Mouse (Mus musculus) neural tube, embryonic 13.5 days (tissue): ENCODE data around the gene Ihh. TPM values are rescaled to one million over a fixed set of nuclear protein-coding genes. Genes with fewer than 3 reads are reported as not detected.

ENCODE experiments used
- ATAC-seq: fragments of 200-750 bp; cut with Nextera tagmentation; 2 replicates; pipeline ENCODE4 v1.8.0; 2017; ENCODE audit warnings: low read depth, mild to moderate bottlenecking, moderate TSS enrichment, moderate library complexity
- H3K27ac ChIP-seq: fragments of 300-500 bp; sonication (generic); replicated peaks from 2 replicates; pipeline ENCODE4 v1.5.1; 2015; ENCODE audit warnings: moderate library complexity, mild to moderate bottlenecking, inconsistent platforms
- H3K27me3 ChIP-seq: fragments of 300-500 bp; sonication (generic); 2 replicates; pipeline ENCODE4 v1.6.1; 2015; ENCODE audit warnings: mild to moderate bottlenecking, inconsistent platforms
- H3K36me3 ChIP-seq: fragments of 300-500 bp; sonication (generic); 2 replicates; pipeline ENCODE4 v1.6.1; 2015; ENCODE audit warnings: mild to moderate bottlenecking, inconsistent platforms
- H3K4me1 ChIP-seq: fragments of 300-500 bp; sonication (generic); replicated peaks from 2 replicates; pipeline ENCODE4 v1.6.1; 2015; ENCODE audit warnings: inconsistent platforms
- H3K4me2 ChIP-seq: fragments of 300-500 bp; sonication (generic); 2 replicates; pipeline ENCODE4 v1.6.1; 2015; ENCODE audit warnings: inconsistent platforms, mild to moderate bottlenecking, moderate library complexity
- H3K4me3 ChIP-seq: fragments of 300-500 bp; sonication (generic); 2 replicates; pipeline ENCODE4 v1.5.1; 2015; ENCODE audit warnings: mild to moderate bottlenecking, inconsistent platforms
- H3K9ac ChIP-seq: fragments of 300-500 bp; sonication (generic); 2 replicates; pipeline ENCODE4 v1.6.1; 2015; ENCODE audit warnings: moderate library complexity, mild to moderate bottlenecking, inconsistent platforms
- H3K9me3 ChIP-seq: fragments of 300-500 bp; sonication (generic); 2 replicates; pipeline ENCODE4 v1.6.1; 2016; ENCODE audit warnings: inconsistent platforms
- WGBS: fragments of 180-500 bp; shearing (Covaris S2); methylation state at CpG from one replicate; pipeline ENCODE4 v1.1.7; 2015; 5-methylcytosine and 5-hydroxymethylcytosine counted together
- polyA plus RNA-seq: library from polyadenylated mRNA; unstranded; fragments of >200 nt; fragmentation: Nextera tagmentation; extraction: Ambion mirVana; gene quantifications from 2 replicates; pipeline ENCODE4 v1.2.1, GENCODE M21; 2015

Ihh gene
- 0.26 and 0.29 TPM in 2 replicates for polyA plus RNA-seq

DNA sequence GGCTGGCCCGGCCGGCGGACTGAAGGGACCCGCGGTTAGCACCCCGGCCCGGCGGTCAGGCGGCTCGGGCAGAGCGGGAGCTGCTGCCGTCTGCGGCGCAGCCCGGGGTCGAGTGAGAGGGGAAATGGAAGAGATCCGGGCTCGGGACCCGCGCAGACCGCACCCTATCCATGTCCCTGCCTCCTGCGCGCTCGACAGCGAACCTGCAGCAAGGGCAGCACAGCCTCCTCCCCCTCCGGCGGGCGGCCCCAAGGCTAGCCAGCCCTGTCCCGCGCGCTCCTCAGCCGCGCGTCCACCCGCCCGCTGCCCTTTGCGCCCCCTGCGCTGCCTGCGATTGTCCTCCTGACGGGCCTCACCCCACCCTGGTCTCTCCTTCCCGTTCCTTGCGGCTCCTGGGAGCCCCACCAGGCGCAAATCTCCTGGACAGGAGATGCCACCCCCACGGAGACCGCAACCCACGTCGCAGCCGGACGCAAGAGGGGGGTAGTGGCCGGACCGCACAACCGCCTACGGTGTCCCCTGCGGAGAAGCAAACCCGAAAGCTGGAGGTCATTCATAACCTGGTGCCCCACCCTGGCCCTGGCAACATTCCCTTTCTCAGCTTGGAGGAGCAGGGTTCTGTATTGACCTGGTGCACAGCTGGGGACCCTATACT lies at the start of gene Ihh:
Gene Ihh (minus strand): TSS at position 117 of the 655 bp plus-strand sequence.
- Histone ChIP-seq H3K9ac (peak within 1 kb of the TSS; percentile 46; the same call in 1 of the 2 replicates), H3K27me3 (peaks cover 95% of the 10 kb centered on the region), H3K4me2 (peak within 1 kb of the TSS; percentile 57), H3K9me3 (no peaks in the 10 kb centered on the region), H3K4me3 (peak within 1 kb of the TSS; percentile 31), H3K27ac (no peak within 1 kb of the TSS), H3K36me3 (no peaks in the 10 kb centered on the region), H3K4me1 (peaks cover 42% of the 10 kb centered on the region)
- no peak for ATAC-seq
- WGBS: 1% methylated on average over 54 of the region's 55 CpGs

DNA sequence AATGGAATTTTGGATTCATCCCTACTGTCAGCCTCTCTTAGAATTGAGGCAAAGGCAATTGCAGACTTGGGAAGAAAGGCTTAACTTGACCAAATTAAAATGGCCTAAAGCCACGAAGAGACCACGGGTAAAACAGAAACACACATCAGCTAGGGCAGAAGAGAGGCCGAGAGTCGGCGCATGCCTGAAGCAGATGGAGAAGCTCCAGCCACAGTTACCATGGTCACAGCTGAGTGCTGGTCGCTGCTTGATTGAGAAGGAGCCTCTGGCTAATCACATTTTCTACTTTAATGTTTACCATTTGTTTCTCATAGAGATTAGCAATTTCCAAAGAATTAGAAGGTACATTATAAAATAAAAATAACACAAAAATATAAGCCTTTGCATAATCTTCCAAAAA lies 49.7 kb upstream of the Ihh start:
- WGBS: 59% methylated on average over 6 of the region's 6 CpGs
- ATAC-seq: no peak
- H3K4me3 ChIP-seq: no peak overlapping the region

DNA sequence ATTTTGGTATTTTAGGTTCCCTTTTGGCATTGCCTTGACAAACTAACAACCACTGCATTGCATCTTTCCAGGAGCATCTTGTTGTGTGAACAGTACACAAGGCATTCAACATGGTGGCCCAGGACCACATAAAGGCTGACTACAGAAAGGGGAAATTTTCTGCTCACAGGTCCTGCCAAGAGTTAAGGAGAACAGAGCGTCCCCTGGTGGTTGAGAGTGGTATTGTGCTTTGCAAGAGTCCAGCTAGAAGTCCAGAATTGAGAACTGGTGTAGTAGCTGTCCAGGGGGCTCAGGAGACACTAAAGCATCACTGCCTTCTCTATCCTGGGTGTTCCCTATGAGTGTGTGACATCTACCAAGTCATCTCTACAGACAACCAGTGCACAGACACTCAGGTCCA lies 49.0 kb upstream of the Ihh start:
- WGBS: 0% methylated on average over 1 of the region's 1 CpGs

More for the DNA sequence above, 49.7 kb upstream of the Ihh start:
- H3K27ac ChIP-seq: no peak overlapping the region
- H3K27me3 ChIP-seq: no peaks in the 10 kb centered on the region
- H3K9ac ChIP-seq: no peak overlapping the region
- no peaks in the 10 kb centered on the region for H3K9me3 ChIP-seq
- H3K36me3 ChIP-seq: no peaks in the 10 kb centered on the region
- H3K4me1 ChIP-seq: no peaks in the 10 kb centered on the region
- H3K4me2 ChIP-seq: no peak overlapping the region

GRCm38 (mm10) chr1:74999173-74999572 lies 47.7 kb upstream of the Ihh start:
- Histone ChIP-seq H3K9ac (no peak overlapping the region), H3K9me3 (no peaks in the 10 kb centered on the region), H3K4me3 (no peak overlapping the region), H3K4me2 (no peak overlapping the region), H3K36me3 (no peaks in the 10 kb centered on the region), H3K27ac (no peak overlapping the region), H3K4me1 (no peaks in the 10 kb centered on the region), H3K27me3 (no peaks in the 10 kb centered on the region)
- WGBS: 95% methylated on average over 5 of the region's 5 CpGs
- ATAC-seq: no peak

More for the DNA sequence above, 49.0 kb upstream of the Ihh start:
- no peak for ATAC-seq
- H3K9me3 ChIP-seq: no peaks in the 10 kb centered on the region
- H3K36me3 ChIP-seq: no peaks in the 10 kb centered on the region
- no peaks in the 10 kb centered on the region for H3K4me1 ChIP-seq
- no peak overlapping the region for H3K4me2 ChIP-seq
- no peak overlapping the region for H3K27ac ChIP-seq
- no peaks in the 10 kb centered on the region for H3K27me3 ChIP-seq
- H3K9ac ChIP-seq: no peak overlapping the region
- no peak overlapping the region for H3K4me3 ChIP-seq

DNA sequence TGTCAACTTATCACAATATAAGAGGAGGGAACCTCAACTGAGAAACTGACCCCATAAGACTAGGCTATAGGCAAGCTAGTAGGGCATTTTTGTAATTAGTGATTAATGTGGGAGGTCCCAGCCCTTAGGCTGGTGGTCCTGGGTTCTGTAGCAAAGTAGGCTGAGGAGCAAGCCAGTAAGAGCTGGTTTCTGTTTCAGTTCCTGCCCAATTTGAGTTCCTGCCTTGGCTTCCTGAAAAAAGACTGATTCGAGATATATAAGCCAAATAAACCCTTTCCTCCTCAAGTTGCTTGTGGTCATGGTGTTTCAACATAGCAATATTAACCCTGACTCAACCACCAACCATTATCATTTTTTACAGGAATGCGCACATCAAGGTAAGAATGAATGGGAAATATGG lies 45.8 kb upstream of the Ihh start:
- H3K27ac ChIP-seq: no peak overlapping the region
- H3K27me3 ChIP-seq: no peaks in the 10 kb centered on the region
- WGBS: 92% methylated on average over 2 of the region's 2 CpGs
- H3K4me1 ChIP-seq: no peaks in the 10 kb centered on the region
- H3K36me3 ChIP-seq: no peaks in the 10 kb centered on the region
- H3K4me3 ChIP-seq: no peak overlapping the region
- no peak overlapping the region for H3K9ac ChIP-seq
- no peak for ATAC-seq
- no peak overlapping the region for H3K4me2 ChIP-seq
- no peaks in the 10 kb centered on the region for H3K9me3 ChIP-seq

GRCm38 (mm10) chr1:74977001-74977400 lies 25.5 kb upstream of the Ihh start:
- WGBS: 77% methylated on average over 8 of the region's 8 CpGs
- H3K9me3 ChIP-seq: no peaks in the 10 kb centered on the region
- H3K27me3 ChIP-seq: no peaks in the 10 kb centered on the region
- peaks cover 9% of the 10 kb centered on the region; the same call in 1 of the 2 replicates for H3K4me1 ChIP-seq
- H3K9ac ChIP-seq: no peak overlapping the region
- H3K4me2 ChIP-seq: no peak overlapping the region
- H3K4me3 ChIP-seq: no peak overlapping the region
- ATAC-seq: no peak
- no peaks in the 10 kb centered on the region for H3K36me3 ChIP-seq
- H3K27ac ChIP-seq: no peak overlapping the region

DNA sequence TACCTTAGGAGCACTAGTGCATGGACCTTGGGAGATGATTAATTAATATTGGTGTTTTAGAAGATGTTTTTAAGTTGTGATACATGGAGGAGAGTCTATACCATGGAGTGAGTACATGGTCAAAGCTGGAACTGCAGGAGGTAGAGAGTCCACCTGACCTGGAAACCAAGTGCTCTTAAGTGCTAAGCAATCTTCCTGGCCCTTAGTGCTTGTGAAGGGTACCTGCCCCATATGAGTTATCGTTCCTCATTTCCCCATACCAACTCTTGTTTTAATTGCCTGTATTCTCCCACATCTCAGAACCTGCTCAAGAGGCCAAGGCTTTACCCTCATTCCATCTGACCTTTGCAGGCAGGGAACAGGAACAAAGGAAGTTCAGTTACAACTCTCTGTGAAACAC lies 24.5 kb upstream of the Ihh start:
- Histone ChIP-seq H3K27me3 (no peaks in the 10 kb centered on the region), H3K4me2 (no peak overlapping the region), H3K4me3 (no peak overlapping the region), H3K36me3 (no peaks in the 10 kb centered on the region), H3K4me1 (peaks cover 9% of the 10 kb centered on the region; the same call in 1 of the 2 replicates), H3K9me3 (no peaks in the 10 kb centered on the region), H3K9ac (no peak overlapping the region), H3K27ac (no peak overlapping the region)
- 83% methylated on average over 1 of the region's 1 CpGs for WGBS
- no peak for ATAC-seq

GRCm38 (mm10) chr1:74973590-74973989 lies 22.1 kb upstream of the Ihh start:
- Histone ChIP-seq H3K4me1 (peaks cover 5% of the 10 kb centered on the region; the same call in 1 of the 2 replicates), H3K27ac (no peak overlapping the region), H3K27me3 (no peaks in the 10 kb centered on the region), H3K9me3 (no peaks in the 10 kb centered on the region), H3K4me2 (no peak overlapping the region), H3K4me3 (no peak overlapping the region), H3K36me3 (no peaks in the 10 kb centered on the region), H3K9ac (no peak overlapping the region)
- no peak for ATAC-seq
- 84% methylated on average over 6 of the region's 6 CpGs for WGBS

- no peak for ATAC-seq
- WGBS: 46% methylated on average over 4 of the region's 4 CpGs
- H3K9ac ChIP-seq: no peak overlapping the region
- no peaks in the 10 kb centered on the region for H3K4me1 ChIP-seq
- H3K4me2 ChIP-seq: no peak overlapping the region
- H3K27me3 ChIP-seq: no peaks in the 10 kb centered on the region
- H3K27ac ChIP-seq: no peak overlapping the region
- no peaks in the 10 kb centered on the region for H3K36me3 ChIP-seq
- no peak overlapping the region for H3K4me3 ChIP-seq
- H3K9me3 ChIP-seq: no peaks in the 10 kb centered on the region
Observed at GRCm38 (mm10) chr1:74971353-74972050, 20.0 kb upstream of the Ihh start.

DNA sequence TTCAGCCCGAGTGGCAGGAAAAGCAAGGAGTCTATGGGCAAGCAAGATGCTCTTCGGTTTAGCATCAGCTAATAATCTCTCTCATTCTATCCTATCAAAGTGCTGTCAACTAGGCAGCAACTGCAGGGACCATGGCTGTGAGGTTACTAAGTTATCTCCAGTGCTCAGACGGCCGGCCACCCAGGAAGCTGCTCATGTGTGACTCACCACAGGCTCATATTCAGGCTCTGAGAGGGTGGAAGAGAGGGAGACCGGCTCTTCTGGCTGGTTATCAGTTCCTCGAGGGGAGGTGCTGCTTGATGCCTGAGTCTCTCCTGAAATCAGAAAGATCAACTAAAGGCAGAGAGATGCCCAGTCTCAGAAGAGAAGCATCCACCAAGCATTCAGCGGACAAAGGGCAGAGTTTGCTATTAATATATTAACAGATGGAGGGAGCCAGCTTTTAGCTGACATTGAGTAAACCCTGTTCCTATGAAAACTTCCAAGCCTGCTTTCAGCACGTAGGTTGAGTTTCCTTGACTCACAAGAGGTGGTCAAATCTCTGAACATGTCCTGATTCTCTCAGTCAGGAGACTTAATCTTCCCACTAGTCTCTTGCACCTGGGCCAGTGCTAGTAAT lies 16.6 kb upstream of the Ihh start:
- Histone ChIP-seq H3K4me1 (peaks cover 9% of the 10 kb centered on the region), H3K27ac (no peak overlapping the region), H3K4me3 (no peak overlapping the region), H3K4me2 (no peak overlapping the region), H3K36me3 (no peaks in the 10 kb centered on the region), H3K9ac (no peak overlapping the region), H3K27me3 (0 out of 2 replicates have a peak, but pooled peaks cover 3% of the 10 kb centered on the region), H3K9me3 (no peaks in the 10 kb centered on the region)
- no peak for ATAC-seq
- 80% methylated on average over 8 of the region's 8 CpGs for WGBS

DNA sequence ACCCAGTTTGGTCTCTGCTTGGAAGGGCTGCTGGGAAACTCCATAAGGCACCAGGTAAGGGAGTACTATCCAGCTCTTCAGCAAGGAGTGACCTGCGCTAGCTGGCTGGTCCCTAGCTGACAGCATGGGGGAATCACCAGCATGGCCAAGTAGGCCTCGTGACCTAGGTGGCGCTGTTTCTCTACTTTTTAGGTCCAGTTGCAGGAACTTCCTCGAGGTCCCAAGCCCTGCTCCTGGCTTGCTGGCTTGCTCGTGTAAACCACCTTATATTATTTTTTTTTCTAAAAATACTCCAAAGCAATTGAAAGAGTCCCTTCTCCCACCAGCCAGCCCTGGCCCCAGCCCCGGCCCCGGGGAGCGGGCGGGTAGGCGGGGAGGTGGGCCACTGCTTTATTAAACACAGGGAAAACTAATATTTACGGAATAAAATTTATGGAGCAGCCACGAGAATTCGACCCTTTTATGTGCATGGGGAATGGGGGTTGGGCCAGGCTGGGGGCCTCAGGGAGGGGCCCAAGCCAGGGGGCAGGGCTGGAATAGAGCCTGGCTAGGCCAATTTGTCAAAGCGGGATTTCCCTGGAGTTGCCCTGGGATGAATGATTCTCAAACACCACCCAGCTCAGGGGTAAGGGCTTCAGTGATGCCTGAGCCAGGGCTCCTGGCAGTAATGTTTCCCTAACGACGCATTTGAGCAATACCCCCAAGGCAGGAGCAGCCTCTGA lies 13.2 kb upstream of the Ihh start:
- no peaks in the 10 kb centered on the region for H3K36me3 ChIP-seq
- H3K27me3 ChIP-seq: peaks cover 8% of the 10 kb centered on the region
- peaks cover 9% of the 10 kb centered on the region for H3K4me1 ChIP-seq
- H3K9me3 ChIP-seq: no peaks in the 10 kb centered on the region
- H3K4me3 ChIP-seq: peak overlapping the region; percentile 21
- no peak overlapping the region for H3K27ac ChIP-seq
- H3K4me2 ChIP-seq: peak overlapping the region; percentile 51
- H3K9ac ChIP-seq: peak overlapping the region; percentile 38; the same call in 1 of the 2 replicates
- 6% methylated on average over 16 of the region's 16 CpGs for WGBS
- ATAC-seq: 0 out of 2 replicates have a peak, but pooled peaks have one; percentile 53

DNA sequence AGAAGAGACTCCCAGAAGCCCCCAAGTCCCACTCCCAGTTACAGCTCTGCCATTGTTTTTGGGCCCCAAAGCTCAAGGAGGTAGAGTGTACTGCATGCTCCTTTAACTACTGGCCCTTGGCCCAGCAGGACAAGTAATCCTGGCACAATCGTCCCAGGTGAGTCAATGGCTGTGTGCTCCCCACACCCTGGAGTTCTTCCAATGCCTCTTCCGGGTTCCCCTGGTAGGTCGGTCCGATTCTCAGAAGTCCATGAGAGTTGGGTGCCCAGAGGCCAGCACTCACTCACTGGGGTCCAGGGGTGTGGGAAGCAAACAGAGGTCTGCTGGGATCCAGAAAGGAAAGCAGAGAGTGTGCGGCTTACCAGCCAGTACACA lies 11.4 kb upstream of the Ihh start:
- Histone ChIP-seq H3K9ac (no peak overlapping the region), H3K4me1 (peaks cover 9% of the 10 kb centered on the region), H3K4me2 (no peak overlapping the region), H3K27me3 (peaks cover 9% of the 10 kb centered on the region), H3K4me3 (no peak overlapping the region), H3K9me3 (no peaks in the 10 kb centered on the region), H3K27ac (no peak overlapping the region), H3K36me3 (no peaks in the 10 kb centered on the region)
- 86% methylated on average over 5 of the region's 5 CpGs for WGBS
- ATAC-seq: no peak
